Mouse (Mus musculus) heart, embryonic 11.5 days (tissue): ENCODE measurements at regions not wholly inside any gene's neighbourhood (a gene's known extent, or its start where the extent isn't known, plus 50 kb on each side); places are given as distances from the start of the nearest gene placed in this dataset.
"Not testable (repeated sequence)": the region's sequence is repeated elsewhere in the genome, so short reads cannot be mapped to it uniquely, and the experiment has no call there.

Experiments used
- ATAC-seq: fragments of 200-750 bp; cut with Nextera tagmentation; replicated peaks from 2 replicates; pipeline ENCODE4 v1.8.0; 2017; ENCODE audit warnings: moderate library complexity; ENCODE audit not compliant: insufficient number of reproducible peaks, low FRiP score, low TSS enrichment
- H3K27ac ChIP-seq: fragments of 300-500 bp; sonication (generic); 2 replicates; pipeline ENCODE4 v1.5.1; 2014; ENCODE audit warnings: mild to moderate bottlenecking, low read depth, low read length
- H3K27me3 ChIP-seq: fragments of 300-500 bp; sonication (generic); 2 replicates; pipeline ENCODE4 v1.6.1; 2014; ENCODE audit warnings: mild to moderate bottlenecking, low read length, mixed read lengths; ENCODE audit not compliant: control insufficient read depth, insufficient read depth
- H3K36me3 ChIP-seq: fragments of 300-500 bp; sonication (generic); 2 replicates; pipeline ENCODE4 v1.6.1; 2014; ENCODE audit warnings: mild to moderate bottlenecking, low read length, moderate library complexity, mixed read lengths; ENCODE audit not compliant: control insufficient read depth, insufficient read depth
- H3K4me1 ChIP-seq: fragments of 300-500 bp; sonication (generic); 2 replicates; pipeline ENCODE4 v1.6.1; 2014; ENCODE audit warnings: low read length; ENCODE audit not compliant: control insufficient read depth, insufficient read depth
- H3K4me2 ChIP-seq: fragments of 300-500 bp; sonication (generic); 2 replicates; pipeline ENCODE4 v1.6.1; 2014; ENCODE audit warnings: mild to moderate bottlenecking, moderate library complexity
- H3K4me3 ChIP-seq: fragments of 300-500 bp; sonication (generic); 2 replicates; pipeline ENCODE4 v1.5.1; 2014; ENCODE audit warnings: low read depth, low read length
- H3K9ac ChIP-seq: fragments of 300-500 bp; sonication (generic); 2 replicates; pipeline ENCODE4 v1.6.1; 2014; ENCODE audit warnings: mild to moderate bottlenecking, low read depth, low read length, moderate library complexity
- H3K9me3 ChIP-seq: fragments of 300-500 bp; sonication (generic); replicated peaks from 2 replicates; pipeline ENCODE4 v1.6.1; 2016; ENCODE audit warnings: low read length; ENCODE audit not compliant: control insufficient read depth
- WGBS: fragments of 180-500 bp; shearing (Covaris S2); extraction: QIAGEN DNeasy Blood & Tissue Kit; methylation state at CpG from one replicate; pipeline ENCODE4 v1.1.7; 2014; ENCODE audit not compliant: insufficient replicate concordance; 5-methylcytosine and 5-hydroxymethylcytosine counted together

- no peaks in the 10 kb centered on the region for H3K4me1 ChIP-seq
- WGBS: 70% methylated on average over 7 of the region's 7 CpGs
- H3K27ac ChIP-seq: no peak overlapping the region
- H3K9me3 ChIP-seq: no peaks in the 10 kb centered on the region
- no peak for ATAC-seq
- H3K4me3 ChIP-seq: no peak overlapping the region
- H3K36me3 ChIP-seq: no peaks in the 10 kb centered on the region
- no peak overlapping the region for H3K4me2 ChIP-seq
- H3K27me3 ChIP-seq: no peaks in the 10 kb centered on the region
- no peak overlapping the region for H3K9ac ChIP-seq
Observed at GRCm38 (mm10) chr4:6600766-6601367, 1638.0 kb downstream of the Car8 start.

DNA sequence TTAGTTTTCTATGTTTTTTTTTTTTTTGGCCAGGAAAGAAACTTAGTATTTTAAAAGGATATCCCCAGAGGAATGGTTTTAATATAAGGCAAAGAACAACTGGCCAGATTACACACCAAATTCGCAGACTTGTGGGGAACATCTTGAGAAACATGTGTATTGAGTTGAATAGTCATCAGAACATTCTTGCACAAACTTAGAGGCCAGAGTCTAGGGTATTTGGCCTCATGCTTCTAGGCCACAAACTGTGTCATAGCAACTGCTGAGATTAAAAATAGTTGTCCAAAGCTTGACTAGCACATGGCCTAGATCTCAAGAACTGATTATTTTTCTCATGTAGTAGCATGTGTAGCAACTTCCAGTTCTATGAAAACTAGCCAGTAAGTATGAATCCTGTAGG, 1642.5 kb downstream of the Car8 start:
- Histone ChIP-seq H3K9ac (no peak overlapping the region), H3K9me3 (no peaks in the 10 kb centered on the region), H3K4me3 (no peak overlapping the region), H3K36me3 (no peaks in the 10 kb centered on the region), H3K4me2 (no peak overlapping the region), H3K27me3 (no peaks in the 10 kb centered on the region), H3K4me1 (no peaks in the 10 kb centered on the region), H3K27ac (no peak overlapping the region)
- 78% methylated on average over 1 of the region's 1 CpGs for whole genome bisulfite sequencing
- ATAC-seq: no peak

GRCm38 (mm10) chr4:6592890-6593289, 1646.0 kb downstream of the Car8 start:
- not testable (repeated sequence) for H3K36me3 ChIP-seq, H3K4me1 ChIP-seq, H3K27ac ChIP-seq, H3K4me3 ChIP-seq, H3K9ac ChIP-seq, H3K27me3 ChIP-seq, ATAC-seq, H3K9me3 ChIP-seq, H3K4me2 ChIP-seq
- WGBS: 69% methylated on average over 3 of the region's 3 CpGs

DNA sequence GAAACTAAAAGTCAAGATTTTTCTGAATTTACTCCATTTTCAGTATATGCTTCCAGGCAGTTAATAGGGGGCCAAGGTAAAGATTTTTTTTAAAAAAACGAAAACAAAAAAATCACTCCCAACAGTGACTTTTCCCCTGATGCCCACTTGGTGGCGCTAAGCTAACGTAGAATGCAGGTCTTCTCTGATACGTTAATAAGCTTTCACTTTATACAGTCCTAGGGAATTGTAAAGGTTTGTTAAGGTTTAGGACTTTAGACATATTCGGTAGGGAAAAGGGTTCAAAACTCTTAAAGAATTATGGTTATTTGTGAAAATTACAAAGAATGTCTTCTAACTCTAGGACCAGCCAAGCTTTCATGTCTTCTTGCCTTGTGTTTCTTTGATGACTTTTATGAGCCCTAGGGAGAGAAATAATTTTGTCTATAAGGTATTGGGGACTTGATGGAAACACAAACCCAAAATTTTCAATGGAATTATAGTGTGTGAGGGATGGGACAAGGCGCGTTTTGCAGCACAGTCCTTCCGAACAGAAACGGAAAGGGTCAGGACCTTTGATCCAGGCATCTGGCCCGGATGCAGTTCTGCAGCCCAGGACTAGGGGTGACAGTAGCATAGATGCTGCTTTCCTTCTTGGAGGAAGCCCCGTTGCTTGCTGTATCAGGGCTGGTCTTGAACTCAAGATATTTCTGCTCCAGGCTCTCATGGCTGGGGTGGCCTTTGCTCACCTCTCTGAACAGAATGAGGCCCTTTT, 1677.1 kb downstream of the Car8 start:
- Histone ChIP-seq H3K36me3 (no peaks in the 10 kb centered on the region), H3K9ac (no peak overlapping the region), H3K27ac (no peak overlapping the region), H3K4me3 (no peak overlapping the region), H3K9me3 (no peaks in the 10 kb centered on the region), H3K4me1 (no peaks in the 10 kb centered on the region), H3K27me3 (no peaks in the 10 kb centered on the region), H3K4me2 (no peak overlapping the region)
- no peak for ATAC-seq
- WGBS: 32% methylated on average over 11 of the region's 11 CpGs

GRCm38 (mm10) chr4:6539626-6540025, 1699.2 kb downstream of the Car8 start:
- Histone ChIP-seq H3K9me3 (no peaks in the 10 kb centered on the region), H3K4me1 (no peaks in the 10 kb centered on the region), H3K36me3 (no peaks in the 10 kb centered on the region), H3K4me3 (no peak overlapping the region), H3K27ac (no peak overlapping the region), H3K9ac (no peak overlapping the region), H3K4me2 (no peak overlapping the region), H3K27me3 (no peaks in the 10 kb centered on the region)
- 92% methylated on average over 5 of the region's 5 CpGs for WGBS
- no peak for ATAC-seq

DNA sequence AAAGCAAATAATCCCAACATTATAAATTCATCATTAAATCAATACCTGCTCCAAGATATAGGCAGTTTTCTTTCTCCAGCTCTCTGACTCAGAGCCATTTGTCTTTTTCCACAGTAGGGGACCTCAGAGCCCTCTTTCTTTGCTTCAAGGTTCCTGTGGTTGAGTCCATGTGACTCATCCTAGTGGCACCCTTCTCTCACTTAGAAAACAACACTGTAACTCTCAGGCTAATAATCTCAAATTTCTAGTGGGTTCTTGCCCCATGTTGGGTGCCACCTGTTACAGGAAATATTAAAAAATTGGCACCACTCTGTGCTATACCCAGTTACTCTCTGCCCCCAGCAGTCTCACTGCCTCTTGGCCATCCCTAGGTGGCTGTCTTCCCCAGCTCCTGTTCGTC, 1706.4 kb downstream of the Car8 start:
- Histone ChIP-seq H3K27ac (no peak overlapping the region), H3K36me3 (no peaks in the 10 kb centered on the region), H3K4me3 (no peak overlapping the region), H3K27me3 (no peaks in the 10 kb centered on the region), H3K9me3 (no peaks in the 10 kb centered on the region), H3K4me1 (no peaks in the 10 kb centered on the region), H3K4me2 (no peak overlapping the region), H3K9ac (no peak overlapping the region)
- ATAC-seq: no peak
- 78% methylated on average over 1 of the region's 1 CpGs for WGBS

- H3K9me3 ChIP-seq: no peaks in the 10 kb centered on the region
- no peak overlapping the region for H3K27ac ChIP-seq
- 80% methylated on average over 1 of the region's 1 CpGs for WGBS
- ATAC-seq: no peak
- H3K27me3 ChIP-seq: no peaks in the 10 kb centered on the region
- H3K4me3 ChIP-seq: no peak overlapping the region
- H3K4me2 ChIP-seq: no peak overlapping the region
- H3K36me3 ChIP-seq: no peaks in the 10 kb centered on the region
- H3K9ac ChIP-seq: no peak overlapping the region
- H3K4me1 ChIP-seq: no peaks in the 10 kb centered on the region
Observed at GRCm38 (mm10) chr4:6517626-6518025, 1721.2 kb downstream of the Car8 start.

GRCm38 (mm10) chr4:6514823-6515222, 1721.7 kb upstream of the Impad1 start:
- no peaks in the 10 kb centered on the region for H3K36me3 ChIP-seq
- WGBS: 22% methylated on average over 6 of the region's 6 CpGs

DNA sequence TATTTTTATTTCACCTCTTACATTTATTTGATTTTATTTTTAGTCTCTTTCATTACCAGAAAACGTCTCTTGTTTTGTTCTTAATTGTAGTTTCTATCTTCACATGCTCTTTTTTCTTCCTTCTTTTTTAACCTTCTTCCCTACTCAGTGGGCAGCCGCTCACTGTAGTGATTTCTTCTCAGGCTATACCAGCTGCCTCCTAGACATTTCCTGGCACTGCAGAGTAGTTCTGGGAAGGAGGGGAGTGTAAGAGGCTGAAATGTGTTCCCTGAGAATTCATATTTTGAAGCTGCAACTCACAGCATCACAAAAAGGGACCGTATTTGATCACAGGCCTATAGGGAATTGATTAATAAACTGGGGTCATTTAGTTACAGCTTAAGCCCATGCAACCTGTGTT, 1720.5 kb upstream of the Impad1 start:
- ATAC-seq: no peak
- H3K9ac ChIP-seq: no peak overlapping the region
- no peaks in the 10 kb centered on the region for H3K27me3 ChIP-seq
- 65% methylated on average over 3 of the region's 3 CpGs for WGBS
- no peak overlapping the region for H3K4me2 ChIP-seq
- H3K4me3 ChIP-seq: no peak overlapping the region
- H3K36me3 ChIP-seq: no peaks in the 10 kb centered on the region
- H3K9me3 ChIP-seq: no peaks in the 10 kb centered on the region
- H3K27ac ChIP-seq: no peak overlapping the region
- no peaks in the 10 kb centered on the region for H3K4me1 ChIP-seq

More at GRCm38 (mm10) chr4:6514823-6515222, 1721.7 kb upstream of the Impad1 start:
- no peaks in the 10 kb centered on the region for H3K9me3 ChIP-seq
- ATAC-seq: no peak
- no peak overlapping the region for H3K4me3 ChIP-seq
- no peaks in the 10 kb centered on the region for H3K4me1 ChIP-seq
- no peak overlapping the region for H3K27ac ChIP-seq
- H3K9ac ChIP-seq: no peak overlapping the region
- no peaks in the 10 kb centered on the region for H3K27me3 ChIP-seq
- H3K4me2 ChIP-seq: no peak overlapping the region
